Mouse (Mus musculus): Measurements from ENCODE around the gene Tmem104.

Gene Tmem104

DNA sequence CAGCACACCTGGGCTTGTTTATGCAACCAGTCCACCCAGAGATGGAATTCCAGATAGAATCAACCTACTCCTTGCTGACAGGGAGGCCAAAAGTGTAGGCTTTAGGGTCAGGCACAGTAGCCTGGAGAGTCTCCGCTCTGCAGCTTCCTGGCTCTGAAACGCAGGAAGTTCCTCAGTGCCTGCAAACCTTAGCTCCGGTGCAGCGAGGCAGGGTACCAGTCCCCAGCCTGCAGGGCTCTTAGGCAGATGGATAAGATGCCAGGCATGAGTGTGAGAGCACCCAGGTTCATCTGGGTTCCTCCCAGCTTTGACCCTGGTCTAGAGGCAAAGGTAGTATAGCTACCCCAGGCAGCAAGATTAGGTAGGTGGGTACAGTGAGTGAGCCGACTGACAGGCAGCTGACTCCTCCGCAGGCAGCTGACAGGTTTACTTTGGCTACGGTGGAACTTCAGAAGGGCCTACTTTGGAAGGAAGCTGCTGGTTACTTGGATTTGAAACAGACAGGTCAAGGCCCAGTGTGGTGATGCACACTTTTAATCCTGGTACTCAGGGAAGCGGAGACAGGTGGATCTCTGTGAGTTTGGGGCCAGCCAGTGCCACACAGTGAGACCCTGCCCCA, 19.5 kb upstream of the Tmem104 start:
- DNase-seq (ENCODE audit: low spot score), result no peak

GRCm38 (mm10) chr11:115169430-115169829, 17.9 kb upstream of the Tmem104 start:
- DNase-seq (ENCODE audit: low spot score), result no peak

- DNase-seq (ENCODE audit: low spot score), result no peak
Measured at GRCm38 (mm10) chr11:115171125-115171524, 16.2 kb upstream of the Tmem104 start.

DNA sequence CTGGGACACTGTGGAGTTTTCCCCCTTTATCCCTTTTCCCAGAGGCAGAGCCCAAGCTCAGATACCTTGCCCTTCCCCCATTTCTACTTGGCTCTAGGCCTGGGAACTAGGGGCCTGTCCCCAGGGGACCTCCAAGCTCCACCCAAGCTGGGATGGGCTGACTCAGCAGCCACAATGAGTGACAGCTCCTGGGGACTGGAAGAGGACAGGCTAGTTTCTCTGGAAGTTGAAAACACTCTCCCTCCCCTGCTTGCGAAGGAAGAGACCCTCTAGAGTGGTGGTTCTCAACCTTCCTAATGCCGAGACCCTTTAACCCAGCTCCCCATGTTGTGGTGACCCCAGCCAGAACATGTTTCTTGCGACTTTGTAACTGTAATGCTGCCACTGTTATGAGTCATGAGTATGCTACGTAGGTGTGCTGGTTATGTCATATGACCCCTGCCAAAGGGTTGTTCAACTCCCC, 14.4 kb upstream of the Tmem104 start:
- peak; percentile 60 for DNase-seq (ENCODE audit: low spot score)

DNA sequence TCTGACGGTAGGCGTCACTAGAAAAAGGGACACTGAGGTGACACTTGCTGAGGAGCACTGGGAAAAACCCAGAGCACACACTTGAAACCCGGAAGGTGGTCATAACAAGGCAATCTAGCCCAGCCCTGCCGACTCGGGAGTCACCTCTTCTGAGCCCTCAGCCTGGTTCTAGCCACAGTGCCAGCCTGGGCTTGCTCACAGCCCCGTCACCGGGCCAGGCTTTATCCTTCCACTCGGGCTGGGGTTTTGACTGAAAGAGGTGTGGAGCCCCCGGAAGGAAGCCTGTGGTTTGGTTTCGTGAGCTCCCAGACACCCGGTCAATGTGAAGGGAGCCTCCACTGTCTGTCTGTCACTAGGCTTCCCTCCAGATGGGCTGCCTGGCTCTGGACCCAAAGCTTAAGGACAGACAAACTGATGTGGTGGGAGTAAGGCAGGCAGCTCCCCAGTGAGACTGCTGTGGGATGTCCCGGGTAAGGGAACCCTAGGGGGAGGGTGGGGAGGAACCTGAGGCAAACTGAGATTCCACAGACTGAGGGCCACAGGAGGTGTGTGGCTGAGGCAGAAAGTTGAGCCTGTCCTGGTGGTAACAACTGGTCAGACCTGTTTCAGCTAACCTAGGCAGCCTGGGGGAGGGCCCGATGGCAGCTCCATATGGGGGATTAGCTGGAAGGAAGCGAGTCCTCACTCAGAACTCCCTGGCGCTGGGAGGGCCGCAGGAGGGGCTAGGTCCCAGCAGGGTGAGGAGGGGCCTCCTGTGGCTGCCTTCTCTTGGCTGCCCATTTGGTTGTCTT, 13.5 kb upstream of the Tmem104 start:
- DNase-seq (ENCODE audit: low spot score), result no peak

GRCm38 (mm10) chr11:115176399-115177190, 10.7 kb upstream of the Tmem104 start:
- DNase-seq (ENCODE audit: low spot score), result no peak

DNA sequence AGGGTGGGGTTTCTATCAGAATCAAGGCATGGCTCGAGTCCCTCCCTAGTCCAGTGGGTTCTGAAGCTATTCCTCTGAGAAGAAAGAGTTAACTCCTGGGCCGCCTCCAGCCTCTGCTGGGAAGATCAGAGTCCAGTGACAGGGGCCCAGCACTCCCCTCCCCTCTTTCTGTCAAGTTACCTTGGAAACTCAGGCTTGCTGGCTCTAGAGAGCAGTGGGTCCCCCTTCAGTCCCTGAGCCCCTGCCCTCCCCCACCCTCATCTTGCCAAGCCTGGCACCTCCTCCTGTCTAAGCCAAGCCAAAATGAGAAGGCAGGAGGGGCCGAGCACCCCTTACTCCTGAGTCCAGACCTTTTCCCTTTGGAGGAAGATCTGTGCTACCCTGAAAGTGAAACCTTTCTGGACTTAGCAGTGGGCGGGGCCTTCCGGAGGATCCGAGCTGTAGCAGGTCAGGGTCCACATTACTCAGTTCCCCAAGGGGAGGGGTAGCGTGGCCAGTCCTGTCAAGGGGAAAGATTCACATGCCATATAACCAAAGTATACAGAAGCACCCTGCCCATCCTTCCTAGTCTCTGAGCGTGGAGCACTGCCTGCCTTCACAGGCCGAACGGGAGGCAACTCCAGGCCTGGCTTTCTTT, 9.6 kb upstream of the Tmem104 start:
- no peak for DNase-seq (ENCODE audit: low spot score)

- no peak for DNase-seq (ENCODE audit: low spot score)
Measured at GRCm38 (mm10) chr11:115178766-115179165, 8.5 kb upstream of the Tmem104 start.

- DNase-seq (ENCODE audit: low spot score), result no peak
Measured at GRCm38 (mm10) chr11:115179191-115179590, 8.1 kb upstream of the Tmem104 start.

- no peak for DNase-seq (ENCODE audit: low spot score)
Measured at GRCm38 (mm10) chr11:115179881-115180280, 7.4 kb upstream of the Tmem104 start.

DNA sequence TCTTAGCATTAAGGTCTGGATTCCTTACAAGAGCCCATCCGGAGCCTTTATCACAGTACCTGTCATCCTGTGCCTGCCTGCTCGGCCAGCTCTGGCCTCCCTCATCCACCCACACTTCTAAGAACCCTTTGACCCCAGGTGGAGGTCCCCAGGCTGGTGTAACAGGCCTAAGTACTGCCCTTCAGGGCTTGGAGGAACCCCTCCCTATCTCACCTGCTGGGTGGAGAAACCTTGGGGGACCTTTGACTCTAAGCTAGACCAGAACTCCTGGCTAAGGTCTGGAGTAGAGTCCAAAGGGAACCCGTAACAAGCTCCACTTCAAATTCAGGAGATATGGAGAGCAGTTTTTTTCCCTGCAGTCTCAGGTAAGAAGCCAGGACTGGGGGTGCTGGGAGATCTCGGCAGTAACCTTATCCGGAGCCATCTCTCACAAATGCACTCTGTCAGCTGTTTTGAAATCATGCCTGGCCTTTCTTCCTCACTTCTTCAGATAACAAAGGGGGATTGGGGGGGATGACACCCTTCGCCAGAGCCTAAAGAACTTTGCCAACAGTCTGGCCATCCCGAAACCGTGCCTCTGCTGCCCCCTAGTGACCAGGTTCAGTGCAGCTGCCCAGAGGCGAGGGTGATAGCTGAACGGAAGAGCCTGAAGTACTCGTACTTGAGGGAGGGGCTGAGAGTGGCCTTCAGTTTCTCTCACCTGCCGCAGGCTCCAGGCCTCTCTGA, 5.2 kb upstream of the Tmem104 start:
- peak; percentile 88 for DNase-seq (ENCODE audit: low spot score)

DNA sequence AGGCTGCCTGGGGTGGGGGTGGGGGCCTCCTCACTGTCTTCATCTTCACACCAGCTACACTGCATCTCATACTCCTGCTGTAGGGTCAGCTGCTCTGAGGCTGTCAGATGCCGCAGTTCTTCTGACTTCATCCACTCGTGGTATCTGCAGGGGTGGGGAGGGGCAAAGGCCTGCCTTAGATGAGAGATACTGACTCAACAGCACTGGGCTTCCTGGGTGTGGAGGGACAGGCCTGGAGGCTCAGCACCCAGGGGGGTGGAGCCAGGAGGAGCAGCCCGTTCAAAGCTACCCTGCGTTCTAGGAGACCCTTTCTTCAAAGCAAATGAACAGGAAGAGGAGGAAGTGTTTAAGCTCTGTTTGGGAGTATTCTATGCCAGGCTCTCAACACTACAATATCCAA, 2.3 kb upstream of the Tmem104 start:
- DNase-seq (ENCODE audit: low spot score), result no peak

DNA sequence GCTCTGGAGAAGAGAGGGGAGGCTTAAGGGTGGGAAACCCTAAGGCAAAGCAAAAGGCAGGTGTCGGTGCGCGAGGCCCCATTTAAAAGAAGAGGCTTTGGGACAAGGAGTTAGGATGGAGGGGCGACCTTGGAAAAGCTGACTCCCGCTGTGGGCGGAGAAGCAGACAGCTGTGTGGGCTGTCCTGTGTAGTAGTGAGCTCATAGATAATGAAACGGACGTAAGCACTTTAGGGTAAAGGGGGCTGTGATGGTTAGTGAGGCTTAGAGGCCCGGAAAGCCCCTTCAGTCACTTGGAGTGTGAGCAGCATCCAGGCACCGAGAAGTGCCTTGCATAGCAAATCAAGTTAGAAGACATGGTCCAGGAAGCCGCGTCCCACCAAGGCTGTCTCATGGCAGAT, 406 bp downstream of the Tmem104 start, which contains the start of gene Nat9:
Gene Nat9, minus strand, starts transcription at position 167 of the 400 bp plus-strand sequence.
- DNase-seq (ENCODE audit: low spot score), result no peak

DNA sequence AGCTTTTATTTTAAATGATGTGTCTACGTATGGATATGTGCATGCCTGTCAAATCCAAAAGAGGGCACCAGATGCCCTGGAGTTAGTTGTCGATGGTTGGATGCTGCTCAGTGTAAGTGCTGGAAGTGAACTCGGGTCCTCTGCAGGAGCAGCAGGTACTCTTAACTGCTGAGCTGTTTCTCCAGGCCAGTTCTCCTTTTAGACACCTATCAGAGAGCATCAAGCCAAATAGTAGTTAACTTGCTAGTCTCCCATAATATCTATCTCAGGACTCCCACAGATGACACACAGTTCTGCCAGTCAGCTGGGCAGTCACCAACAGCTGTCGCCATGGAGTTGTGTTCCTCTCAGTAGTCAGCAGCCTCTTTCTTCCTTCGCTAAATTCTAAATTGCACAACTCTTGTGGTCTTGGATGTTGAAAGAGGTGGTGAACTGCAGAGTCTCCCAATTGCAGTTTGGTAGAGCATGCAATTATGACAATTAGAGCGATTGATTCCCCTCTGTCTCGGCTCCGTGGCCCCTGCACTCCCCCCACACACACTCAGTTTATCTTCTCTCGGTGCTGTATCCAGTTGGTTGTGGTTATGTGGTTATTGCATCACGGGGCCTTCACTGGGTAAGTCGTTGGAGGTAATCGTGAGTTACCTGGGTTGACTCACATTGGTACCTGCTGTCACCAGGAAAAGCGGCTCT, 1.4 kb downstream of the Tmem104 start:
- DNase-seq (ENCODE audit: low spot score), result no peak

- DNase-seq (ENCODE audit: low spot score), result no peak
Measured at GRCm38 (mm10) chr11:115189304-115189703, 2.0 kb downstream of the Tmem104 start.

- DNase-seq (ENCODE audit: low spot score), result no peak
Measured at GRCm38 (mm10) chr11:115192180-115192579, 4.9 kb downstream of the Tmem104 start.

- DNase-seq (ENCODE audit: low spot score), result no peak
Measured at GRCm38 (mm10) chr11:115194693-115195092, 7.4 kb downstream of the Tmem104 start.

DNA sequence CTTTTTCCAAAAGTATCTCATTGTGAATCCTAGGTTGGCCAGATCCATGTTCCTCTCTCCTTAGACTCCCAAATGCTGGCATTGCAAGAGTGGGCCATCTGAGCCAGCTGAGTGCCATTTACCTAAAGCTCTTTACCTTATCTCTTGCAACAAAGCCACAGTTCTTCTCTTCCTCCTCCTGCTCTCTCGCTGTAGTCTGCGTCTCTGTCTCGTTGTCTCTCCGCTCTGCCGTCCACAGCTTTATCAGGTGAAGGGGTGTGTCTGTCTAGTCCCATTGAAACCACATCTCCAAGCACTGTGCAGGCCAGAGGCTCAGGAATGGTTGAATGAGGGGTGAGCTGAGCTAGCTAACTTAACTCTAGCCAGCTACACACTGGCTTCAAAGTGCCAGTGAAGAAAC, 8.6 kb downstream of the Tmem104 start:
- DNase-seq (ENCODE audit: low spot score), result no peak

- no peak for DNase-seq (ENCODE audit: low spot score)
Measured at GRCm38 (mm10) chr11:115197558-115197957, 10.3 kb downstream of the Tmem104 start.

- DNase-seq (ENCODE audit: low spot score), result peak; percentile 40
Measured at GRCm38 (mm10) chr11:115198932-115199384, 11.7 kb downstream of the Tmem104 start.

- no peak for DNase-seq (ENCODE audit: low spot score)
Measured at GRCm38 (mm10) chr11:115200520-115200919, 13.2 kb downstream of the Tmem104 start.
